Mouse (Mus musculus) Muller cell, postnatal 12 days (primary cell): ENCODE results near the gene Gm5136.

Experiments
- DNase-seq: peaks from one replicate; pipeline ENCODE4 v3.0.0-alpha.2; 2015; ENCODE audit errors: inconsistent ontology term

Gene Gm5136

GRCm38 (mm10) chr10:108699946-108700345 is at the start of gene Gm5136:
Gm5136 (minus strand) TSS chr10:108700160.
- no peak for DNase-seq

- no peak for DNase-seq
Measured at GRCm38 (mm10) chr10:108743759-108744158, 43.8 kb upstream of the Gm5136 start.

GRCm38 (mm10) chr10:108733982-108734381 is 34.0 kb upstream of the Gm5136 start:
- peak; percentile 53 for DNase-seq

- no peak for DNase-seq
Measured at GRCm38 (mm10) chr10:108728961-108729360, 29.0 kb upstream of the Gm5136 start.

GRCm38 (mm10) chr10:108726391-108726790 is 26.4 kb upstream of the Gm5136 start:
- no peak for DNase-seq

- no peak for DNase-seq
Measured at GRCm38 (mm10) chr10:108724878-108725277, 24.9 kb upstream of the Gm5136 start.

- DNase-seq: no peak
Measured at GRCm38 (mm10) chr10:108710514-108710913, 10.6 kb upstream of the Gm5136 start.

GRCm38 (mm10) chr10:108705658-108706057 is 5.7 kb upstream of the Gm5136 start:
- DNase-seq: no peak

- peak; percentile 48 for DNase-seq
Measured at GRCm38 (mm10) chr10:108701361-108702128, 1.6 kb upstream of the Gm5136 start.

- no peak for DNase-seq
Measured at GRCm38 (mm10) chr10:108697062-108697461, 2.9 kb downstream of the Gm5136 start.

GRCm38 (mm10) chr10:108690954-108691353 is 9.0 kb downstream of the Gm5136 start:
- no peak for DNase-seq

GRCm38 (mm10) chr10:108686696-108687095 is 13.3 kb downstream of the Gm5136 start:
- DNase-seq: no peak

- DNase-seq: no peak
Measured at GRCm38 (mm10) chr10:108679675-108680390, 20.1 kb downstream of the Gm5136 start.

GRCm38 (mm10) chr10:108677053-108677452 is 22.9 kb downstream of the Gm5136 start:
- DNase-seq: no peak

- no peak for DNase-seq
Measured at GRCm38 (mm10) chr10:108668944-108669343, 31.0 kb downstream of the Gm5136 start.

- DNase-seq: no peak
Measured at GRCm38 (mm10) chr10:108660295-108660694, 39.7 kb downstream of the Gm5136 start.

- DNase-seq: no peak
Measured at GRCm38 (mm10) chr10:108658300-108658699, 41.7 kb downstream of the Gm5136 start.

GRCm38 (mm10) chr10:108657669-108658068 is 42.3 kb downstream of the Gm5136 start:
- no peak for DNase-seq

- DNase-seq: no peak
Measured at GRCm38 (mm10) chr10:108656898-108657297, 43.1 kb downstream of the Gm5136 start.

- no peak for DNase-seq
Measured at GRCm38 (mm10) chr10:108655074-108655473, 44.9 kb downstream of the Gm5136 start.

GRCm38 (mm10) chr10:108652831-108653230 is 47.1 kb downstream of the Gm5136 start:
- no peak for DNase-seq

- no peak for DNase-seq
Measured at GRCm38 (mm10) chr10:108652066-108652465, 47.9 kb downstream of the Gm5136 start.

- DNase-seq: no peak
Measured at GRCm38 (mm10) chr10:108649174-108649573, 50.8 kb downstream of the Gm5136 start.
